Mouse (Mus musculus) embryonic facial prominence, embryonic 12.5 days (tissue): Measurements from ENCODE around the gene Tubb3. TPM values are rescaled to one million over a fixed set of nuclear protein-coding genes. Genes with fewer than 3 reads are reported as not detected.

ENCODE experiments used
- ATAC-seq: fragments of 200-750 bp; cut with Nextera tagmentation; 2 replicates; pipeline ENCODE4 v1.8.0; 2017; ENCODE audit not compliant: insufficient number of reproducible peaks, insufficient read depth, low FRiP score, low TSS enrichment
- H3K27ac ChIP-seq: fragments of 300-500 bp; sonication (generic); 2 replicates; pipeline ENCODE4 v1.5.1; 2016; ENCODE audit warnings: mild to moderate bottlenecking
- H3K27me3 ChIP-seq: fragments of 300-500 bp; sonication (generic); 2 replicates; pipeline ENCODE4 v1.6.1; 2016; ENCODE audit warnings: mild to moderate bottlenecking, moderate library complexity
- H3K36me3 ChIP-seq: fragments of 300-500 bp; sonication (generic); 2 replicates; pipeline ENCODE4 v1.6.1; 2016; ENCODE audit warnings: mild to moderate bottlenecking
- H3K4me1 ChIP-seq: fragments of 300-500 bp; sonication (generic); 2 replicates; pipeline ENCODE4 v1.6.1; 2016
- H3K4me2 ChIP-seq: fragments of 300-500 bp; sonication (generic); replicated peaks from 2 replicates; pipeline ENCODE4 v1.6.1; 2016; ENCODE audit warnings: mild to moderate bottlenecking, moderate library complexity
- H3K4me3 ChIP-seq: fragments of 300-500 bp; sonication (generic); 2 replicates; pipeline ENCODE4 v1.5.1; 2016; ENCODE audit warnings: mild to moderate bottlenecking
- H3K9ac ChIP-seq: fragments of 300-500 bp; sonication (generic); 2 replicates; pipeline ENCODE4 v1.6.1; 2016; ENCODE audit warnings: mild to moderate bottlenecking, moderate library complexity
- H3K9me3 ChIP-seq: fragments of 300-500 bp; sonication (generic); 2 replicates; pipeline ENCODE4 v1.6.1; 2016; ENCODE audit warnings: mild to moderate bottlenecking, moderate library complexity
- WGBS: fragments of 180-500 bp; shearing (Covaris S2); methylation state at CpG from one replicate; pipeline ENCODE4 v1.1.7; 2016; 5-methylcytosine and 5-hydroxymethylcytosine counted together
- polyA plus RNA-seq: library from polyadenylated mRNA; unstranded; fragments of >200 nt; fragmentation: Nextera tagmentation; extraction: Ambion mirVana; gene quantifications from 2 replicates; pipeline ENCODE4 v1.2.1, GENCODE M21; 2016

Gene Tubb3
- polyA plus RNA-seq, 1 experiment from 2014 or later: 147 TPM

DNA sequence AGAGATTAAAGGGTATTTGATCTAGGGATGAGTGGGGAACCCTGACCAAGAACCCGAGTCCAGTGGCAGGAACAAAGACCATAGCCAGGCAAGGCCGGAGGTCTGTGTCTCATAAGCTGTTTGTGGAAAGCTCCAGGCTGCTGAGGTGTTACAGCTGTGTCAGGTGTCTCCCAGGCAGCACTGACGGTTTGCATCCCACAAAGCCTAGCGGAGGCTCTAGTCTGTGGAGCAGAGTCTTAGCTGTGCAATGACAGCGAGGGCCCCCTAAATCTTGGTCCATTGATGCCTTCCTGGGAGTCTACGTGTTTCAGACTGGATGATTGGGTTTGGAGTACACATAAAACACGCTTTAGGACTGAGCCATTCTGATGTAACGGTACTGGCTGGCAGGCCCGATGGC, 9.3 kb upstream of the Tubb3 start:
- WGBS: 89% methylated on average over 9 of the region's 9 CpGs
- no peaks in the 10 kb centered on the region for H3K27me3 ChIP-seq
- H3K36me3 ChIP-seq: peaks cover 66% of the 10 kb centered on the region
- no peaks in the 10 kb centered on the region for H3K9me3 ChIP-seq
- H3K4me1 ChIP-seq: 0 out of 2 replicates have a peak, but pooled peaks cover 5% of the 10 kb centered on the region
- ATAC-seq: no peak
- H3K4me2 ChIP-seq: no peak overlapping the region
- no peak overlapping the region for H3K27ac ChIP-seq
- H3K4me3 ChIP-seq: no peak overlapping the region
- no peak overlapping the region for H3K9ac ChIP-seq

DNA sequence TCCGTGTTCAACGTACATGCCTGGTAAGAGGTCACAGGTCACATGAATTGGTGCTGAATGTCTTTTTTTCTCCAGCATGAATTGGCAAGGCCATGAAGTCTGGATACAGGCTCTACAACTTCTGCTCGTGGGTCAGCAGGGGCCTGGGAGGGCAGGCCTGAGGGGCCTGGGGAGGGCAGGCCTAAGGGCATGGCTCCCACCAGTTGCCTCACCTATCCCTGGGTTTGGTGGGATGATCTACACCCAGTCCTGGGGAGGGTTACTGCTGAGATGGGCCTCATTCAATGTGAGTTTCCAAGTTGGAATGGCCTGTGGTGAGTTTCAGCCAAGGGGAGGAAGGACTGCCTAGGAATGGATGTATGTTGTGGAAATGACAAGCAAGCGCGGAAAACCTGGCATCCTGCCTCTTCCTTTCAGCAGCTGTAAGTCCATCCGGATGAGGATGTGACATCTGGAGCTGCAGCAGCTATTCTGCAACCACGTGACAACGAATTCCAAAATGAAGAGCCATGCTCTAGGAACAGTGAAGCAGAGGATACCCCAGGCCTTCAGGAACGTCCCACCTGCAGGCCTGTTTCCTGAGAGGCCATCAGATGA, 8.4 kb upstream of the Tubb3 start:
- Histone ChIP-seq H3K9me3 (no peaks in the 10 kb centered on the region), H3K9ac (no peak overlapping the region), H3K27me3 (0 out of 2 replicates have a peak, but pooled peaks cover 3% of the 10 kb centered on the region), H3K36me3 (peaks cover 57% of the 10 kb centered on the region), H3K4me3 (no peak overlapping the region), H3K27ac (no peak overlapping the region), H3K4me2 (no peak overlapping the region), H3K4me1 (0 out of 2 replicates have a peak, but pooled peaks cover 5% of the 10 kb centered on the region)
- WGBS: 88% methylated on average over 9 of the region's 9 CpGs
- no peak for ATAC-seq

GRCm38 (mm10) chr8:123404521-123404920, 6.7 kb upstream of the Tubb3 start:
- ATAC-seq: no peak
- no peak overlapping the region for H3K4me3 ChIP-seq
- WGBS: 25% methylated on average over 8 of the region's 8 CpGs
- no peak overlapping the region for H3K9ac ChIP-seq
- no peak overlapping the region for H3K27ac ChIP-seq
- H3K36me3 ChIP-seq: peaks cover 40% of the 10 kb centered on the region
- H3K4me1 ChIP-seq: 0 out of 2 replicates have a peak, but pooled peaks cover 5% of the 10 kb centered on the region
- no peaks in the 10 kb centered on the region for H3K9me3 ChIP-seq
- H3K4me2 ChIP-seq: no peak overlapping the region
- peaks cover 16% of the 10 kb centered on the region for H3K27me3 ChIP-seq

DNA sequence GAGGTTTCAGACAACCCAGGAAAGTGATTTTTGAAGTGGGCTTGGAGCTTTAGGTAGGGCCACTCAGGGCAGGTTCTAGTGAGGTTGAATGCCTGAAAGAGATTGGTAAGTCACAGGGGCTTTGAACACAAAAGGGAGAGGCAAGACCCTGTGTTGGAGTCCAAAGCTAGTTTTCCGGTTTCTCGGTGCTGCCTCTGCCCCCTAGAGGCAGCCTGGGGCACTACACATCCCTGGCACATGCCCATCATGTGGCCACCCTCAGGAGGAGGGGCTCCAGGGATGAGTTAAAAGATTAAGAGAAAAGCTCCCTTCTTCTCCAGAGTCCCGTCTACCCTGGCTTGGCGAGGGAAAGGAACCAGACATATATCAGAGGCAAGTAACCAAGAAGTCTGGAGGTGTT, 4.4 kb upstream of the Tubb3 start, which contains the start of gene Mc1r:
TSS of gene Mc1r (plus strand) at position 322 of the 400 bp plus-strand sequence.
- Histone ChIP-seq H3K4me3 (no peak within 1 kb of the TSS), H3K9ac (no peak within 1 kb of the TSS), H3K27ac (no peak within 1 kb of the TSS), H3K4me1 (peaks cover 16% of the 10 kb centered on the region), H3K4me2 (no peak within 1 kb of the TSS), H3K27me3 (peaks cover 37% of the 10 kb centered on the region), H3K9me3 (no peaks in the 10 kb centered on the region), H3K36me3 (peaks cover 18% of the 10 kb centered on the region)
- ATAC-seq: no peak
- 7% methylated on average over 4 of the region's 4 CpGs for WGBS

DNA sequence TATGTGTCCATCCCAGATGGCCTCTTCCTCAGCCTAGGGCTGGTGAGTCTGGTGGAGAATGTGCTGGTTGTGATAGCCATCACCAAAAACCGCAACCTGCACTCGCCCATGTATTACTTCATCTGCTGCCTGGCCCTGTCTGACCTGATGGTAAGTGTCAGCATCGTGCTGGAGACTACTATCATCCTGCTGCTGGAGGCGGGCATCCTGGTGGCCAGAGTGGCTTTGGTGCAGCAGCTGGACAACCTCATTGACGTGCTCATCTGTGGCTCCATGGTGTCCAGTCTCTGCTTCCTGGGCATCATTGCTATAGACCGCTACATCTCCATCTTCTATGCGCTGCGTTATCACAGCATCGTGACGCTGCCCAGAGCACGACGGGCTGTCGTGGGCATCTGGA, 3.6 kb upstream of the Tubb3 start:
- no peak overlapping the region for H3K4me3 ChIP-seq
- no peak overlapping the region for H3K9ac ChIP-seq
- H3K4me1 ChIP-seq: peaks cover 23% of the 10 kb centered on the region
- no peak overlapping the region for H3K27ac ChIP-seq
- peaks cover 45% of the 10 kb centered on the region for H3K27me3 ChIP-seq
- no peak overlapping the region for H3K4me2 ChIP-seq
- 94% methylated on average over 13 of the region's 13 CpGs for WGBS
- no peaks in the 10 kb centered on the region for H3K9me3 ChIP-seq
- peaks cover 10% of the 10 kb centered on the region for H3K36me3 ChIP-seq
- no peak for ATAC-seq

DNA sequence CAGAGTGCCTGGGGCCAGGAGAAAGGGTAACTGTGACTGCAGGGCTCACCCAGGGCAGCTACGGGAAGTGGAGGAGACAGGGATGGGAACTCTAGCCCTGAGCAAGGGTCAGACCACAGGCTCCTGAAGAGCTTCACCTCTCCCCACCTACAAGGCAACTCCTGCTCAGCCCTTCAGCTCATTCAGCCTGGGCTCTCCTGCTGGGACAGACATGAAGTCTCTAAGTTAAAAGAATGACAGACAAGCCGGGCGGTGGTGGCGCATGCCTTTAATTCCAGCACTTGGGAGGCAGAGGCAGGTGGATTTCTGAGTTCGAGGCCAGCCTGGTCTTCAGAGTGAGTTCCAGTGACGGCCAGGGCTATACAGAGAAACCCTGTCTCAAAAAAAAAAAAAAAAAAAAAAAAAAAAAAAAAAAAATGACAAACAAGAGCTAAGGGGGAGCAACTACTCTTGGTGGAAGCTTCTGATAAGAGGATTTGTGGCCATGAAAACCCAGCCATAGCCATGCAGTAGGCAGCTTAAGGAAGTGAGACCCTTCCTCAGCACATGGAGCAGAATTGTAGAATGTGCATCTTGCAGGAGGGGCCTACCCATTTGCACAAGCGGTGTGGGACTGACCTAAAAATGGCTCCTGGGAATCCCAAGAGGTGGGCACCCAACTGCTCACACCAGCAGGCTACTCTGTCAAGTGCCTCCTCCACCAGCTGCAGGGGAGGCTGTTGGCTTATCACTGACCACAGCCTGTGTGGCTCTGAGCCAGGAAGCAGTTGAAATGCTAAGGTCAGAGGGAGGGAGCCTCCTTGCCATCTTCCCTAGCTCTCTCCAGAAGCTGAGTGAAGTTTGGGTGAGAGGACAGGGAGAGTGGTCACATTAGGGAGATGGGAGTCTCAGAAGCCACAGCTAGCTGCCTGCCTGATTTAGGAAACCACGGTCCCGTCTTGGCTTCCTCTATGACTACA, 2.4 kb upstream of the Tubb3 start:
- H3K36me3 ChIP-seq: no peaks in the 10 kb centered on the region
- ATAC-seq: no peak
- WGBS: 63% methylated on average over 9 of the region's 9 CpGs
- H3K4me2 ChIP-seq: no peak overlapping the region
- no peaks in the 10 kb centered on the region for H3K9me3 ChIP-seq
- peaks cover 28% of the 10 kb centered on the region for H3K4me1 ChIP-seq
- H3K27me3 ChIP-seq: peaks cover 58% of the 10 kb centered on the region
- no peak overlapping the region for H3K9ac ChIP-seq
- H3K4me3 ChIP-seq: no peak overlapping the region
- no peak overlapping the region for H3K27ac ChIP-seq

DNA sequence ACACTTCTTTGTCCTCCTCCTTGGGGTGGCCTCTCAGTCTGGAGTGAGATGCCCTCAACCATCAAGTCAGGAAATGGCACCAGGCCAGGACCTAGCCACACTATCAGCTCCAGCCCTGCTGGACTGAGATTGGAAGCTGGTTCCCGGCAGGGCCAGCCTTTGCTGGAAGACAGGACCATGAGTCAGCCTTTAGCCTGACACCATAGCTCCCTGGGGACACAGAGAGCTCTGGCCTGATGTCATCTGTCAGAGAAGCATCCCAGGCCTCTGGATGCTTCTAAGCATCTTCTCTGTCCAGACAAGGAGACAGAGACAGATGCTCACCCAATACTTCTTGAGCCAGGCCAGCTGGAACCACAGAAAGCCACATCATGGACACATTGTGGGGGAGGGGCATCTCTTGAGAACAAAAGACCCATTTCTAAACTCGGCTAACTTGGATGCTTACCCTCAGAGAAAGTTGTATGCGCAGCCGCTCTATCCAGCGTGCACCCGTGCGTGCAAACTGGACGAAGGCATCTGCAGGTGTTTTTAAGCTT, 1.1 kb upstream of the Tubb3 start:
- WGBS: 53% methylated on average over 8 of the region's 8 CpGs
- Histone ChIP-seq H3K4me2 (peak overlapping the region; percentile 61), H3K27me3 (peaks cover 61% of the 10 kb centered on the region), H3K4me1 (peaks cover 23% of the 10 kb centered on the region), H3K27ac (0 out of 2 replicates have a peak overlapping the region, but pooled peaks have one; percentile 5), H3K4me3 (peak overlapping the region; percentile 46; the same call in 1 of the 2 replicates), H3K9me3 (no peaks in the 10 kb centered on the region), H3K36me3 (no peaks in the 10 kb centered on the region), H3K9ac (no peak overlapping the region)
- no peak for ATAC-seq

DNA sequence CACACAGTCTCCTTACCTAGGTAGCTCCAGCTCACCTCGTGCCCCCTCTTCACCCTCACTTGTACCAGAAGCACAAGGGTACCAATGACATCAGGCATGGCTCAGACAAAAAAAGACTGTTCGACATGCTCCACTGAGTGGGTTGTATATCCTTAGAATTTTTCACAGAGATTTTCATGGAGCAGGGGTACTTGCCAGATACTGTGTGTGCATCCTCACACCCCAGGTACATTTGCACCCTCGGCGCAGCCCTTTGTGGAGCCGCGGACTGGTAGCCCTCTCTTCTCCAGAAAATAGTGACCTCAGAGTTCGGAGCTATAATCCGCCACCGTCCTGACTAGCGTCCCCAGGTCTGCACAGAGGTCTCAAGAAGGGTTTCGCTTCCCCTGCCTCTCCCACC, 436 bp upstream of the Tubb3 start:
- ATAC-seq: no peak
- Histone ChIP-seq H3K4me2 (peak overlapping the region; percentile 61), H3K4me1 (peaks cover 23% of the 10 kb centered on the region), H3K4me3 (peak overlapping the region; percentile 46), H3K9me3 (no peaks in the 10 kb centered on the region), H3K36me3 (no peaks in the 10 kb centered on the region), H3K9ac (peak overlapping the region; percentile 39; the same call in 1 of the 2 replicates), H3K27me3 (peaks cover 61% of the 10 kb centered on the region), H3K27ac (no peak overlapping the region)
- WGBS: 8% methylated on average over 11 of the region's 11 CpGs

DNA sequence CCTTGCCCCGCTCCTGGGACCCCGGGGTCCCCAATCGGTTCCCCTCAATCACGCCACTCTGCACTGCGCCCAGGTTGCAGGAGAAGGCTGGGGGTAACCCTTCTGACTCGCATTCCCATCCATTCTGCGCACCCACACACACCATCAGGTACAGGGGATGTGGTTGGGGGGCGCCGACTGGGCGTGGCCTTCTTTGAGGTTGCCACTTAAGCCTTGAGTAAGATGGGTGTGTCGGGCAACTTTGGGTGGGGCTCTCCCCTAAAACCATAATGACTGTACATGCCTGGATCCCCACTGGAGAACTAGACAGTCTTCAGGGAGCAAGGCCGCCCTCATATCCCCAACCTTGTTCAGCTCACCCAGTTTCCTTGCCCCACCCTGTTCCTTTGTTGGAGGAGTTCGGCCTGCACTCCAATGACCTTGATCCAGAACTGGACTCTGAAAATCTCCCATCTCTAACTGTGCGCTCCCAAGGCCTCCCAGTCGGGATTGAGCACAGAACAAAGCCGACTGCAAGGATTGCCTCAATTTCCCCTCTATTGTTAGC, 630 bp downstream of the Tubb3 start:
- H3K4me2 ChIP-seq: peak overlapping the region; percentile 61
- peaks cover 23% of the 10 kb centered on the region for H3K4me1 ChIP-seq
- peak overlapping the region; percentile 39 for H3K9ac ChIP-seq
- peak overlapping the region; percentile 57; the same call in 1 of the 2 replicates for H3K27ac ChIP-seq
- 4% methylated on average over 16 of the region's 16 CpGs for WGBS
- peaks cover 61% of the 10 kb centered on the region for H3K27me3 ChIP-seq
- peak; percentile 44; the same call in 1 of the 2 replicates for ATAC-seq
- H3K4me3 ChIP-seq: peak overlapping the region; percentile 46
- no peaks in the 10 kb centered on the region for H3K36me3 ChIP-seq
- no peaks in the 10 kb centered on the region for H3K9me3 ChIP-seq

DNA sequence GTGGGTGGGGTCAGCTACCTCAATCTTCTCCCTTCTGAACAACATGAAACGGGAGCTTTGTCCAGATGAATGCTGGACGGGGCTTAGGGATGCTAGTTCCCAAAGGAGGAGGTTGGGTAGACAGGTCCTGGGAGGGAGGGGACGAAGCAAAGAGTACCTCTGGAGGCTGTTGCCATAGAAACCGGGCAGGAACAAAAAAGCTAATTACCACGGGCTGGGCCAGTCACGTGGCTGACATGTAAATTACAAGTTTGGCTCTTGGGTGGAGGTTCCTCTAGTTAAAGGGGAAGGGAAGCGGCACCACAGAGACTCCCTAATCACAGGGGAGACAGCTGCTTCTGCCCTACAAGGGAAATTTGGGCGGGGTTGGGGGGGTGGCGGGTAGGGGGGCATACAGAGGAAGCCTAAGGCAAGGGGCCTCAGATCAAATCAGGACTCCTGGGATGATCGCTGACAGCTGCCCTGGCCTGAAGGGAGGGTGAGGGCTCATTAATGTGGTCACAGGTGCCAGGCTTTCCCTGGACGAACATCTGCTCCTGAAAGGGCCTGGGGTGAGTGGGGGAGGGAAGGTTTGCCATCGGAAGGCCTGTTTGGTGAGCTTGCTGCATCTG, 1.4 kb downstream of the Tubb3 start:
- Histone ChIP-seq H3K27me3 (peaks cover 60% of the 10 kb centered on the region), H3K4me2 (peak overlapping the region; percentile 61), H3K36me3 (no peaks in the 10 kb centered on the region), H3K4me3 (peak overlapping the region; percentile 46), H3K9me3 (no peaks in the 10 kb centered on the region), H3K9ac (no peak overlapping the region), H3K27ac (0 out of 2 replicates have a peak overlapping the region, but pooled peaks have one; percentile 23), H3K4me1 (peaks cover 23% of the 10 kb centered on the region)
- ATAC-seq: no peak
- under 1% methylated on average over 12 of the region's 12 CpGs for WGBS

- no peak overlapping the region for H3K27ac ChIP-seq
Observed at GRCm38 (mm10) chr8:123414255-123414654, 3.0 kb downstream of the Tubb3 start.

More at GRCm38 (mm10) chr8:123414255-123414654, 3.0 kb downstream of the Tubb3 start:
- no peak for ATAC-seq
- 11% methylated on average over 9 of the region's 9 CpGs for WGBS
- H3K9ac ChIP-seq: no peak overlapping the region
- H3K36me3 ChIP-seq: no peaks in the 10 kb centered on the region
- peaks cover 47% of the 10 kb centered on the region for H3K27me3 ChIP-seq
- no peaks in the 10 kb centered on the region for H3K9me3 ChIP-seq
- peak overlapping the region; percentile 46 for H3K4me3 ChIP-seq
- H3K4me2 ChIP-seq: peak overlapping the region; percentile 61
- H3K4me1 ChIP-seq: peaks cover 23% of the 10 kb centered on the region
